Mouse (Mus musculus): ENCODE data around the gene Chst11. TPM values are rescaled to one million over a fixed set of nuclear protein-coding genes. Genes with fewer than 3 reads are reported as not detected.

The Chst11 gene
- polyA plus RNA-seq (2012; ENCODE audit: insufficient read depth, insufficient read length, missing spikeins), result 5.9 and 10.1 TPM in 2 replicates

DNA sequence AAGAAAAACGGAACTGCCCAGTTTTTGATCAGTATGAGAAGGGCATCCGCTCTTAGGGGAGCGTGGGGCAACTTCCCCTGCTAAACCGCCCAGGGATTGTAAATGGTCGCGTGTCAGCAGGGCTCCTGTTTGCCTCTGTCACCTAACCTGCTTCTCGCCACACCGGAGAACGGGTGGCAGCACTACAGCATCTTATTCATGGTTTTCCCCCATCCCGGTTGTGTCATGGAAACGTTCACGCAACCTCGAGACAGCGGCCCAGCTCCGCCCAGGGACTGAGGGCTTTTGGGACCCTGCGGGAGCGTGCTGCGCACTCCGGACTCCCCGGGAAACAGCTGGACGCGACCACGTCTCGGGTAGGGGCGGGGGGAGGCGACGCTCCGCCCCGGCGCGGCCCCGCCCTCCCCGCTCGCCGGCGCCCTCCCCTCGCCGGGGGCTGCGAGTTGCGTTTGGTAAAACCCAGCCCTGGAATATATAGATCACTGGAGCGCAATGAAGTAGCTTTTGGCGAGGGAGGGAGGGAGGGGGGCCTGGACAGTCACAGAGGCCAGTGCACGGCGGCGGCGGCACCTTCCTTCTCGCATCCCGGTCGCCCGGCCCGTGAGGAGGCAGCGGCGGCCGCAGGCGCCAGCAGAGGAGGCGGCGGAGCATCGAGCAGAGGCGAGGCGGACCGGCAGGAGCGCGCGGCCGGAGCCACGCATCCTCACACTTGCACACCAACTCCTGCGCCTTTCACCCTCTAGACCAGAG, at the start of gene Chst11:
TSS of gene Chst11 (plus strand) at position 549 of the 750 bp plus-strand sequence.
- Histone ChIP-seq H3K27ac (replicated peaks; ENCODE audit: low read depth, low read length) (peak within 1 kb of the TSS; percentile 73), H3K4me1 (ENCODE audit: control insufficient read depth, insufficient read depth, insufficient read length, low read length) (peaks cover 15% of the 10 kb centered on the region), H3K4me3 (ENCODE audit: insufficient read depth, low read depth, low read length) (peak within 1 kb of the TSS; percentile 94)

DNA sequence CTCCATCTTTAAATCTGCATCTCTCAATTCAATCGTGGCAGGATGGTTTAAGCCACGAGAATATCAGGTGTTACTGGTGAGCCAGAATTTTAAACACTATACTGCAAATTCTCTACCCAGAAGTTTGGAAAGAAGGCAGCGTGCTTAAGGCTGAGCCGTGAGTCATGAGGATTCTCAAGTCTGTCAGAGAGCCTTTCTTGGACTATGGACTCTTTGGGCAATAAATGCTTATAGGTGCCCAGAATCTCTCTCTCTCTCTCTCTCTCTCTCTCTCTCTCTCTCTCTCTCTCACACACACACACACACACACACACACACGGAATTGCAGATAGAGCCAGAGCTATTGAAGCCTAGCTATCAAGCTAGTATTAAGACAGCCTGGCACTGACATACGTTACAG, 49.5 kb upstream of the Chst11 start:
- no peak overlapping the region for H3K4me3 ChIP-seq (ENCODE audit: insufficient read depth, low read depth, low read length)
- no peaks in the 10 kb centered on the region for H3K4me1 ChIP-seq (ENCODE audit: control insufficient read depth, insufficient read depth, insufficient read length, low read length)
- H3K27ac ChIP-seq (replicated peaks; ENCODE audit: low read depth, low read length), result no peak overlapping the region

DNA sequence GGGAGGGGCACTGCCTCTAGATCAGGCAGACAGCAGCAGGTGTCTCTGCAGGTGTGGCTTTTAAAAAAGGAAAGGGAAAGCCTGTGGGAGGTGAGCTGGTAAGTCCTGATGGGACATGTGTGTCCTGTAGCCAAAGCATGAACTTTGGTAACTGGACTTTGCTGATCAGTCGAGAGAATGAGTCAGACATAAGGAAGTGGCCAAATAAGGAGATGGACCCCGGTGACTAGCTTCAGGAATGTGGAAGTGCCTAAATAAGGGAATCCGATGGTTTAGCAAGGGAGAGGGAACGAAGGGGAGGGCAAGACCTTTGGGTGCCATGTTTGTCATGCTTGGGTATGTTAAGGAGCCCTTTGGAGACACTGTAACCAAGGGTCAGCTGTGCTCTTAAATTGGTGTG, 31.9 kb upstream of the Chst11 start:
- H3K4me1 ChIP-seq (ENCODE audit: control insufficient read depth, insufficient read depth, insufficient read length, low read length), result no peaks in the 10 kb centered on the region
- H3K27ac ChIP-seq (replicated peaks; ENCODE audit: low read depth, low read length), result no peak overlapping the region
- H3K4me3 ChIP-seq (ENCODE audit: insufficient read depth, low read depth, low read length), result no peak overlapping the region

DNA sequence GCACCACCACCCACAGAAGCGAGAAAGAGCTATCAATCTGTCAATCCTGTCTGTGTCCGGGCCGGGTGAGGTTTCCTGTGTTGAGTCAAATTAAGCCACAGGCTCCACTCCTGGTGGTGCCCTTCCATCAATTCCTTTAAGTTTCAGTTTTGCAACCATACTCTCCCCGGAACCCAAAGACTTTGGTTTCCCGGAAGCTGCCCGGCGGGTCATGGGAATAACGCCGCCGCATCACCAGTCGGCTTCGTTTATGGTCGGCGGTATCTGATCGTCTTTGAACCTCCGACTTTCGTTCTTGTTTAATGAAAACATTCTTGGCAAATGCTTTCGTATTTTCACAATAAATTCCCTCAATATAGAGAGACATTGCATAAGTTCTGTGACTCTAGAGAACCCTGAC, 30.2 kb upstream of the Chst11 start:
- Histone ChIP-seq H3K27ac (replicated peaks; ENCODE audit: low read depth, low read length) (no peak overlapping the region), H3K4me1 (ENCODE audit: control insufficient read depth, insufficient read depth, insufficient read length, low read length) (peaks cover 3% of the 10 kb centered on the region), H3K4me3 (ENCODE audit: insufficient read depth, low read depth, low read length) (no peak overlapping the region)

DNA sequence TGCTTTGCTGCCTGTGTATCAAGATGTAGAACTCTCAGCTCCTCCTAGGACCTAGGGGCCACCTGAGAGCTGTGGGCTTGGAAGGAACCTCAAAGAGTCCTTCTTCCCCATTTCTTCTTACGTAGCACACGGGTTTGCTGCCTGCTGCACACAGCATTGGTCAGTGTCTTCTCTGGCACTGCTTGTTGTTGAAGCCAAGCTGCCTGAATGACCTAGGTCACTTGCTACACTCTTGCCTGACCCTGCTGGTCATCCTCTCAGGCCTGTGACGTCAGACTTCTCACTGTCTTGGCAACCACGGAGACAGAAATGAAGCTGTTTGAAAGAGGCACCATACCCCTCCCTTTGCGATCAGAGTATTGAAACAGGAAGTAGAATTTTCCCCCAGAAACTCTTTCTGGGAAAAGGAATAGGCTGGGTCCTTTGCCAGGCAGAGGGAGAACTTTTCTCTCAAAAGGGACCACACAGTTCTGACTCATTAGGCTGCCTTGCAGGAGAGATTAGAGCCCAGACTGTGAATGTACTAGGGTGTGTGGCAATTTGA, 27.0 kb upstream of the Chst11 start:
- peak overlapping the region; percentile 91 for H3K27ac ChIP-seq (replicated peaks; ENCODE audit: low read depth, low read length)
- peaks cover 3% of the 10 kb centered on the region for H3K4me1 ChIP-seq (ENCODE audit: control insufficient read depth, insufficient read depth, insufficient read length, low read length)
- H3K4me3 ChIP-seq (ENCODE audit: insufficient read depth, low read depth, low read length), result no peak overlapping the region

DNA sequence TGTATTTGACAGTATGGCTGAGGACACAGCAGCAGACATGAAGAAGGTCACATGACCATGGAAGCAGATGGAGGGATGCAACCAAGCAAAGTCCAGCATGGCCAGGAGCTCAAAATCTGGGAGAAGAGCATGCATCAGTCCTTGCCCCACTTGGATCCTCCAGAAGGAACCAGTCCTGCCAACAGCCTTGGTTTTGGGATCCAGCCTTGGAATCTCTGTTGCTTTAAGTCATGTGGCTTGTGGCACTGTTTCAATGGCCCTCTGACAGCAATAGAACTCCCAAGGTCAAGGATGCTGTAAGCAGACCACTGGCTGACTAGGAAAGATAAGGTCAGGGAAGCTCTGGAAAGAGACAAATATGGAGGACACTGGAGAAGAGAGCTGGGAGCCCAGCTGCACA, 26.0 kb upstream of the Chst11 start:
- H3K4me1 ChIP-seq (ENCODE audit: control insufficient read depth, insufficient read depth, insufficient read length, low read length), result peaks cover 3% of the 10 kb centered on the region
- H3K4me3 ChIP-seq (ENCODE audit: insufficient read depth, low read depth, low read length), result no peak overlapping the region
- H3K27ac ChIP-seq (replicated peaks; ENCODE audit: low read depth, low read length), result peak overlapping the region; percentile 91

DNA sequence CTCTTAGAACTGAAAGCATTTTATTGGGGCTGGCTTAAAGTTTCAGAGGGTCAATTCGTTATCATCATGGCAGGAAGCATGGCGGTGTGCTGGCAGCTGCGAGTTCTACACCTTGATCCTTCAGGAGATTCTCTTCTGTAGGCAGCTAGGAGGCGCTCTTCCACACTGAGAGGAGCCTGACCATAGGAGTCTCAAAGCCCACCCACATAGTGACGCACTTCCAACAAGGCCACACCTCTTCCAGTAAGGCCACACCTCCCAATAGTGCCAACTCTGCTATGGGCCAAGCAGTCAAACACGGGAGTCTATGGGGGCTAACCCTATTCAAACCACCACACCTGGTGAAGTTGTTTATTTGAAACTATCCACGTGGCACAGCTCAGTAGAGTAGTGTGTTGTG, 24.0 kb upstream of the Chst11 start:
- Histone ChIP-seq H3K27ac (replicated peaks; ENCODE audit: low read depth, low read length) (no peak overlapping the region), H3K4me1 (ENCODE audit: control insufficient read depth, insufficient read depth, insufficient read length, low read length) (peaks cover 3% of the 10 kb centered on the region), H3K4me3 (ENCODE audit: insufficient read depth, low read depth, low read length) (no peak overlapping the region)

DNA sequence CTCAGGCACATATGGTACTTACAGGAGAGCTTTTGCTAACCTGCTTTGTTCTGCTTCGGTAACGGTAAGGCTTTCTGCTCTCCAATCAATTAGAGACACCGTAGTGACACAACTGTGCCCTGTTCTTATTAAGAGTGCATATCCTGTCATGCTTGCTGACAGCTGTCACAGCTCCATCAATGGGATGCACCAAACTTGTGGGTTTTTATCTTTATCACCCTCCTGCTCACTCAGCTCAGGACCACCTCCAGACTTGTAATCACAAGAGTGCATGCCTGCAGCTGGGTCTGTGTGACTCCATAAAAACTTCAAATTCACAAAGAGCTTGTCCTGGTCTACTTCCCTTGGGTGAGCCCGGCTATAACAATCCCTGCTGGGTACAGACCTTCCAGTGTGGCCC, 23.3 kb upstream of the Chst11 start:
- Histone ChIP-seq H3K4me1 (ENCODE audit: control insufficient read depth, insufficient read depth, insufficient read length, low read length) (peaks cover 3% of the 10 kb centered on the region), H3K27ac (replicated peaks; ENCODE audit: low read depth, low read length) (no peak overlapping the region), H3K4me3 (ENCODE audit: insufficient read depth, low read depth, low read length) (no peak overlapping the region)

DNA sequence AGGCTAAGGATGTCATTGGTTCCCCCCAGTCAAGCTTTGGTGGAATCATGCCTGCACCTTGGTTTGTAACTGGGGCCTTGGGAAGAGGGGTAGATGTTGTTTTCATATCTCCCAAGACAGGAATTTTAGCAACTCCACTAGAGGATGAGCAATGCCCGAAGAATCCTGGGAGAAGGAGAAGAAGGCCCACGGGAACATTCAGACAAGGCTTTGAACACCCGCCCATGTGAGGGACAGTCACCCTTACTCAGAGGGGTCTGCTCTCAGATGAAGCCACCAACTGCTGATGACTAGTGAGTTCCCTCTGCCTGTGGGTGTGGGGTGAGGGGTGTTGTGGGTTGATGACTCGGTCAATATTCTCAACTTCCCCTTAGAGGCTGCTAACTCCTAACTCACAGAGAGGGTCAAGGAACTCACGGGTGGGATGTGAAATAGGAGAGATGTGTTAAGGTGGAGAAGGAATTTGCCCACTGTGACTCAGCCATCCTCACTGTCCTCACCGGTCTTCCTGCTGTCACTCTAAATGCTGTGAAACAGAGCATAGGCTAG, 22.8 kb upstream of the Chst11 start:
- Histone ChIP-seq H3K4me3 (ENCODE audit: insufficient read depth, low read depth, low read length) (no peak overlapping the region), H3K4me1 (ENCODE audit: control insufficient read depth, insufficient read depth, insufficient read length, low read length) (peaks cover 3% of the 10 kb centered on the region), H3K27ac (replicated peaks; ENCODE audit: low read depth, low read length) (no peak overlapping the region)

DNA sequence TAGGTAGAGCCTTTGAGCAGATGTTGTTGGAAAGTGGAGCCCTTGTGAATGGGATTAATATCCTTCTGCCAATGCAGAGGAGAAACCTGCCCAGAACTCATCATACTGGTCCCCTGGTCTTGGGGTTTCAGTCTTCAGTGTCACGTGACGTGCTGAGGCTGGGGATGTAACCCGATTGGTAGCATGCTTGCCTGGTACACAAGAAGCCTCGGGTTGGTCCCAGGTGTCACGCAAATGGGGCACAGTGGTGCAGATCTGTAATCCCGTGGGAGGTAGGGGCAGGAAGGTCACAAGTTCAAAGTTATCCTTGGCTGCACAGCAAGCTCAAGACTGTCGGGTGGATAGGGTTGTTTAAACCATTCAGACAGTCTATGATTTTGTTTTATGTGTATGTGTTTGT, 20.8 kb upstream of the Chst11 start:
- Histone ChIP-seq H3K27ac (replicated peaks; ENCODE audit: low read depth, low read length) (no peak overlapping the region), H3K4me1 (ENCODE audit: control insufficient read depth, insufficient read depth, insufficient read length, low read length) (peaks cover 3% of the 10 kb centered on the region; the same call in 1 of the 2 replicates), H3K4me3 (ENCODE audit: insufficient read depth, low read depth, low read length) (no peak overlapping the region)

DNA sequence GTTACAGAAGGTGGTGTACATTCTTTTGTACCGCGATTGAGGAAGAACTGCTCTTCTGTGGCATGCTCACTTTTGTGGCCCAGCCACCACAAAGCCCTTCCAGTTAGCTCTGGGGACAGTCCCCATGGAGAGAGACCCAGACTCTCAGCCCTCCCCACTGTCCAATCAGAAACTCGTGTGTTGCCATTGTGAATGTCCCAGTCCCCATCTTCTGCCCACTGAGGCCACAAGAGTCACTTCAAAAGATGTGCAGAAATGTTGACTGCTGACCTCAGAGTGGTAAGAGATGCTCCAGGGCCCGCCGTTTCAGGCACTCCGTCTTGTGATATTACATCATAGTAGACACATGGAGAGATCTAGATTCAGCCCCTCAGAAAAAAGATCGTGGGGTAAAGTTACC, 18.6 kb upstream of the Chst11 start:
- H3K4me1 ChIP-seq (ENCODE audit: control insufficient read depth, insufficient read depth, insufficient read length, low read length), result no peaks in the 10 kb centered on the region
- H3K4me3 ChIP-seq (ENCODE audit: insufficient read depth, low read depth, low read length), result no peak overlapping the region
- H3K27ac ChIP-seq (replicated peaks; ENCODE audit: low read depth, low read length), result no peak overlapping the region

DNA sequence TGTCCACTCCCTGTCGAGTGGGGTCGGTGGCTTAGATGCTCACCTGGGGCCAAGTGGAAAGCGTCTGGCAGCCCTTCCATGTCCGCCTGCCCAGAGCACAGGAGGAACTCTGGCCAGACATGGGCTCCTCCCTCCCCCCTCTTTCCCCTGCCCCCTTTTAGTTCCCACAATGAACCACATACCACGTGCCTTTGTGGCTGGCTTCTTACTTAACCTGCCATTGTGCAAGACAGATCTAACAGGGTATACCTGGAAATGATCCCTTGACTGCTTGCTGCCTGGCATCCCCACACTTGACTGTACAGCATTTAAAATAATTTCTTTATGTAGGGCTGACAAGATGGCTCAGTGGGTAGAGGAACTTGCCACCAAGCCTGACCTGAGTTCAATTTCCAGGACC, 15.7 kb upstream of the Chst11 start:
- H3K4me3 ChIP-seq (ENCODE audit: insufficient read depth, low read depth, low read length), result no peak overlapping the region
- H3K4me1 ChIP-seq (ENCODE audit: control insufficient read depth, insufficient read depth, insufficient read length, low read length), result no peaks in the 10 kb centered on the region
- no peak overlapping the region for H3K27ac ChIP-seq (replicated peaks; ENCODE audit: low read depth, low read length)

DNA sequence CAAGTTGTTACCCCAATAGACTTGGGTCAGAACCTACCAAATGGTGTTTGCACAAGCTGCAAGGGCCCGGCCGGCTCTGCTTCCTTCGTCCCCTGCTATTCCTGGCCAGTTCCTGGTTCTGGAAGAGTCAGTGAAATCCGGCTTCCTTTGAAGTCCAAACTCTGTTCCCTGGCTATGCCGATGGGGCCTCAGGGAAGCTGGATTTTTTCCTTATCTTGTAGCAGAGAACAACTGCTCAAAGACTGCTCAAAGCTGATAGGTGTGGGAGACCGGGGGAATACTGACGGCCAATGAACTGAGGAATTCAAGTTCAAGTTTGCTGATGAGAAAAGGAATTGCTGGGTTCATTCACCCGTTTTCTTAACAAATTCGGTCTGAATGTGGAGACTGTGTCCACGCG, 13.7 kb upstream of the Chst11 start:
- no peaks in the 10 kb centered on the region for H3K4me1 ChIP-seq (ENCODE audit: control insufficient read depth, insufficient read depth, insufficient read length, low read length)
- no peak overlapping the region for H3K27ac ChIP-seq (replicated peaks; ENCODE audit: low read depth, low read length)

DNA sequence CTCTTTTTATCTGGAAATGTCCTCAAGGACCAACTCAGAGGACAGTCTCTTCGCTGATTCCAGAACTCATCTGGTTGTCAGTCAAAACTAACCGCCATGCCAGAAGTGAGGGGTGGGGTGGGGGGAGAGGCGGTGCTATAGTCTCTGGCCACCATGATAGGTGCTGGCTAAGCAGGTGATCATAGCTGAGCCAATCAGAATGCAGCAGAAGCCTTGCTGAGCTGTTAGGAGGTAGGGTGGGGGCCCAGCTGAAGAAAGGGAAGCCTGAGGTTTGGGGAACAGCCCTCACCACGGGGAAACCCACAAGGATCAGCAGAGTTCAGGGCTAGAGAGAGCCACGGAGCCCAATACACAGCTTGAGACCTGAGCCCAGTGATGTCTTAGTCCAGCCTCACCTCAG, 11.1 kb upstream of the Chst11 start:
- Histone ChIP-seq H3K4me1 (ENCODE audit: control insufficient read depth, insufficient read depth, insufficient read length, low read length) (no peaks in the 10 kb centered on the region), H3K4me3 (ENCODE audit: insufficient read depth, low read depth, low read length) (no peak overlapping the region), H3K27ac (replicated peaks; ENCODE audit: low read depth, low read length) (no peak overlapping the region)

More for the DNA sequence above, 13.7 kb upstream of the Chst11 start:
- no peak overlapping the region for H3K4me3 ChIP-seq (ENCODE audit: insufficient read depth, low read depth, low read length)

DNA sequence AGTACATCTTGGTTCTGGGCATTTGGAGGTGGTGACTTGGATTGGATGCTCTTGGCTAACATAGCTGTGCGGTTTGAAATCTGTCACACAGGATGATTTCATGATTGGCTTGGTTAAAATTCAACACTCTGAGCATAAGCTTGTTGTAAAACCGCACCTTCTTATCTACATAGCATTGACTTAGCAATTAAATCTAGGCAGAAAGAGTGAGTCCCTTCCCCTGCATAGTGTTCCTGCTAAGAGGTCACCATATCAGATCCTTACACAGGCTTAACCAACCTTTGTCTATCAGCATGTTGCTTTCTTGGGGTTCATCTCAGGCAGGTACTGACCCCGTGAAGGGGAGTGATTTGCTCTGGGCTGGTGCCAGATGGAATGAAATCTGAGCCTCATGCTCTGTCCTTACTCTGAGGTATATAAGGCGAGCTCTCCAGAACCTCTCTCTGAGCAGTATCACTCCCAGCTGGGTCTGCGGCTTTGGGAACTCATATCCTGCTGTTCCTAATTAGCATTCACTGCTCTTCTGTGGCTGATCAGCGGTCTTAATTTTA, 10.6 kb upstream of the Chst11 start:
- H3K4me3 ChIP-seq (ENCODE audit: insufficient read depth, low read depth, low read length), result no peak overlapping the region
- no peak overlapping the region for H3K27ac ChIP-seq (replicated peaks; ENCODE audit: low read depth, low read length)
- H3K4me1 ChIP-seq (ENCODE audit: control insufficient read depth, insufficient read depth, insufficient read length, low read length), result no peaks in the 10 kb centered on the region

DNA sequence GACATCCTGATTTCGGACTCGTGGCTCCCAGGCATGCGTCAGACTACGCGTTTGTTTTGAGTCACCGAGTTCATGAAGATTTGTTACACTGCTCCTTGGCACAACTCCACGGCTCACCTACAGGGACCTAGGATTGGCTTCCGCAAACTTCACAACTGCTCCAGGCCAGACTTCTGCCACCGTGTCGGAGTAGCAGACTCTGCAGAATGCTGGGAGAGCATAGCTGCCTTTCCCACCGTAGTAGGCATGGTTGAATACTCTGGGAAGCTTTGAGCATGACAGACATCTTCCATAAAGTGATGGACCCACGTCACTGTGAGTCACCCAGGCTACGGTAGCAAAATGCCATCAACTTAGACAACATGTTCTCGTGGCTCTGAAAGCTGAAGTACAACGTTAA, 9.5 kb upstream of the Chst11 start:
- Histone ChIP-seq H3K4me1 (ENCODE audit: control insufficient read depth, insufficient read depth, insufficient read length, low read length) (no peaks in the 10 kb centered on the region), H3K27ac (replicated peaks; ENCODE audit: low read depth, low read length) (no peak overlapping the region), H3K4me3 (ENCODE audit: insufficient read depth, low read depth, low read length) (no peak overlapping the region)

All from brown adipose tissue, adult 24 weeks (tissue).